Mouse (Mus musculus): ENCODE measurements around the gene Scfd2. TPM values are rescaled to one million over a fixed set of nuclear protein-coding genes. Genes with fewer than 3 reads are reported as not detected.

The Scfd2 gene
- polyA plus RNA-seq, 1 experiment from 2014 or later, result 19.2 TPM

DNA sequence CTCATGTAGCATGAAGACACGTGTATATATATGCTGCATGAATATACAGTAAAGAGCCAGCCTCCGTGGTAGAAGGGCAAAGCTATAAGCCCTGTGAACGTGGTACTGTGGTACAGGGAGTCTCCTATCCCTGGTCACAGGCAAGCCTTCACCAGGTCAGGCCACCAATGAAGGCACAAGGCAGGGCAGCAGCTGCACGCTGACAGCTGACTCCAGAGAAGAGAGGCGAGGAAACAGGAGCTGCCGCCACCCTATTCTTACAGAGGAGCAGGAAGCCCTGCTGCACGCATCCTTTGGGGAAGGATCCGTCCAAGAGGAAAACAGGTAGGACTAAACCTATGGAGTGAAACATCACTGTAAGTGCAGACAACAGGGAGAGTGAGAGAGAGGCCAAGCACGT is 76.5 kb downstream of the Scfd2 start:
- Histone ChIP-seq H3K27ac (no peak overlapping the region), H3K4me2 (no peak overlapping the region), H3K9ac (no peak overlapping the region), H3K36me3 (no peaks in the 10 kb centered on the region), H3K4me1 (no peaks in the 10 kb centered on the region), H3K27me3 (replicated peaks) (no peaks in the 10 kb centered on the region), H3K9me3 (replicated peaks) (no peaks in the 10 kb centered on the region), H3K4me3 (no peak overlapping the region)
- 72% methylated on average over 9 of the region's 9 CpGs for WGBS (ENCODE audit: insufficient replicate concordance)
- ATAC-seq, result no peak

DNA sequence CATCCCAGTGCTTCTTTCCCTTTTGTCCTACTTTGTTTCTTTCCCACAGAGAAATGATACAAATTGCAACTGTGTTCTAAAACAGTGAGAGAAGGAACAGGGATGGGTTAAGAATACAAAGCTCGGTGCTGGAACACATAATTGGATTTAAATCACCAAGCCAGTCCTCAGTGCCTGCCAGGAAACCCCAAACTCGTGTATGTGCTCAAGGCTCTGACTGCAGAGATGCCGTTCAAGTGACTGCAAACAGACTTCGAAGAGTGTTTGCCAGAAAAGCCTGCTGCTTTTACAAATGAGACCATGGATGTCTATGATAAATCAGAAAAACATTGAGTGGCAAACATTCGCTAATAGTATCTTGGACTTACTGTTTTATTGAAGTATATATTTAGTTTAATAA is 80.6 kb downstream of the Scfd2 start:
- Histone ChIP-seq H3K9ac (no peak overlapping the region), H3K4me2 (no peak overlapping the region), H3K9me3 (replicated peaks) (no peaks in the 10 kb centered on the region), H3K27ac (no peak overlapping the region), H3K4me1 (no peaks in the 10 kb centered on the region), H3K4me3 (no peak overlapping the region), H3K27me3 (replicated peaks) (no peaks in the 10 kb centered on the region), H3K36me3 (no peaks in the 10 kb centered on the region)
- WGBS (ENCODE audit: insufficient replicate concordance), result 66% methylated on average over 5 of the region's 5 CpGs
- ATAC-seq, result no peak

- WGBS (ENCODE audit: insufficient replicate concordance), result 75% methylated on average over 10 of the region's 10 CpGs
Observed at GRCm38 (mm10) chr5:74447517-74448334, 83.8 kb downstream of the Scfd2 start.

GRCm38 (mm10) chr5:74445861-74446260 is 85.7 kb downstream of the Scfd2 start:
- 72% methylated on average over 3 of the region's 3 CpGs for WGBS (ENCODE audit: insufficient replicate concordance)
- Histone ChIP-seq H3K9me3 (replicated peaks) (no peaks in the 10 kb centered on the region), H3K27ac (no peak overlapping the region), H3K36me3 (no peaks in the 10 kb centered on the region), H3K4me2 (no peak overlapping the region), H3K4me3 (no peak overlapping the region), H3K9ac (no peak overlapping the region), H3K4me1 (no peaks in the 10 kb centered on the region), H3K27me3 (replicated peaks) (no peaks in the 10 kb centered on the region)
- no peak for ATAC-seq

More at GRCm38 (mm10) chr5:74447517-74448334, 83.8 kb downstream of the Scfd2 start:
- Histone ChIP-seq H3K9me3 (replicated peaks) (no peaks in the 10 kb centered on the region), H3K4me1 (no peaks in the 10 kb centered on the region), H3K4me3 (no peak overlapping the region), H3K27me3 (replicated peaks) (no peaks in the 10 kb centered on the region), H3K9ac (no peak overlapping the region), H3K27ac (no peak overlapping the region), H3K4me2 (no peak overlapping the region), H3K36me3 (no peaks in the 10 kb centered on the region)
- ATAC-seq, result no peak

GRCm38 (mm10) chr5:74438353-74438752 is 93.2 kb downstream of the Scfd2 start:
- no peaks in the 10 kb centered on the region for H3K4me1 ChIP-seq
- H3K4me2 ChIP-seq, result no peak overlapping the region
- H3K4me3 ChIP-seq, result no peak overlapping the region
- no peaks in the 10 kb centered on the region for H3K36me3 ChIP-seq
- no peaks in the 10 kb centered on the region for H3K27me3 ChIP-seq (replicated peaks)
- H3K9me3 ChIP-seq (replicated peaks), result no peaks in the 10 kb centered on the region
- no peak overlapping the region for H3K9ac ChIP-seq
- no peak for ATAC-seq
- WGBS (ENCODE audit: insufficient replicate concordance), result 74% methylated on average over 8 of the region's 8 CpGs
- H3K27ac ChIP-seq, result no peak overlapping the region

- H3K27me3 ChIP-seq (replicated peaks), result no peaks in the 10 kb centered on the region
- H3K36me3 ChIP-seq, result no peaks in the 10 kb centered on the region
- H3K4me2 ChIP-seq, result no peak overlapping the region
- H3K4me1 ChIP-seq, result no peaks in the 10 kb centered on the region
- 48% methylated on average over 9 of the region's 9 CpGs for WGBS (ENCODE audit: insufficient replicate concordance)
- no peak overlapping the region for H3K9ac ChIP-seq
- no peak for ATAC-seq
- no peak overlapping the region for H3K4me3 ChIP-seq
- H3K9me3 ChIP-seq (replicated peaks), result no peaks in the 10 kb centered on the region
- H3K27ac ChIP-seq, result no peak overlapping the region
Observed at GRCm38 (mm10) chr5:74433580-74434147, 97.9 kb downstream of the Scfd2 start.

DNA sequence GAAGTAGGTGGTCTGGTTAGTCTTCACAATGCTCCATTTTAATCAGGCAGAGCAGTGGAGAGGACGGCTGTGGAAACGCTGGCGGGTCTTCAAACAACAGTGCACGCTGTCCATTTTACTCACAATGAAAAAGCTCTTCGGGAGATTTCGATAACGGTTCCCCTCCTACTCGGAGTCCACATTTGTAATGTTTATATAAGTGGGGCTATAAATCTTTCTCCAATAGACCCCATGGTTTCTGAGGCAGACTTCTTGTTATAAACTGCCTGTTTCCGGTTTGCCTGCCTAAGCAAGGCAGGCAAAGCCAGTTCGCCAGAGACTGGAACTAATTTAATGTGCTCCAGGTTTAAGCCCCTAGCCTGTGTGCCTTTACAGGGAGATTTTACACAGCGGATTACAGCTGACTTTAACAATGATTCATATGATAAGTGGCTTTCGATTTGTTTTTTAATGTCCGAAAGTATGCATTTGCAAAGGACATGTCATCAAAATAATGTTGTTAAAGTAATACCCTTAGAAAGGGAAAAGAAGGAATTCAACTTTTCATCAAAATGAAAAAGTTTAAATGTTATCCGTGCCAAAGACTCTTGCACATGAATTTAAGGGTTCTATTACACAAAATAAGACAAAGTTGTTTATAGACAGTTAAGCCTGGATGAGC is 98.5 kb downstream of the Scfd2 start:
- Histone ChIP-seq H3K27me3 (replicated peaks) (no peaks in the 10 kb centered on the region), H3K27ac (no peak overlapping the region), H3K4me3 (no peak overlapping the region), H3K4me2 (no peak overlapping the region), H3K36me3 (no peaks in the 10 kb centered on the region), H3K4me1 (no peaks in the 10 kb centered on the region), H3K9me3 (replicated peaks) (no peaks in the 10 kb centered on the region), H3K9ac (no peak overlapping the region)
- 64% methylated on average over 14 of the region's 14 CpGs for WGBS (ENCODE audit: insufficient replicate concordance)
- no peak for ATAC-seq

GRCm38 (mm10) chr5:74420615-74421132 is 110.9 kb downstream of the Scfd2 start:
- Histone ChIP-seq H3K36me3 (no peaks in the 10 kb centered on the region), H3K27ac (no peak overlapping the region), H3K9ac (no peak overlapping the region), H3K9me3 (replicated peaks) (no peaks in the 10 kb centered on the region), H3K4me3 (no peak overlapping the region), H3K27me3 (replicated peaks) (no peaks in the 10 kb centered on the region), H3K4me2 (no peak overlapping the region), H3K4me1 (no peaks in the 10 kb centered on the region)
- WGBS (ENCODE audit: insufficient replicate concordance), result 57% methylated on average over 5 of the region's 5 CpGs
- no peak for ATAC-seq

GRCm38 (mm10) chr5:74412557-74412956 is 119.0 kb downstream of the Scfd2 start:
- Histone ChIP-seq H3K27me3 (replicated peaks) (no peaks in the 10 kb centered on the region), H3K27ac (no peak overlapping the region), H3K4me3 (no peak overlapping the region), H3K4me1 (no peaks in the 10 kb centered on the region), H3K4me2 (no peak overlapping the region), H3K9ac (no peak overlapping the region), H3K36me3 (no peaks in the 10 kb centered on the region), H3K9me3 (replicated peaks) (no peaks in the 10 kb centered on the region)
- WGBS (ENCODE audit: insufficient replicate concordance), result 85% methylated on average over 3 of the region's 3 CpGs
- ATAC-seq, result no peak

DNA sequence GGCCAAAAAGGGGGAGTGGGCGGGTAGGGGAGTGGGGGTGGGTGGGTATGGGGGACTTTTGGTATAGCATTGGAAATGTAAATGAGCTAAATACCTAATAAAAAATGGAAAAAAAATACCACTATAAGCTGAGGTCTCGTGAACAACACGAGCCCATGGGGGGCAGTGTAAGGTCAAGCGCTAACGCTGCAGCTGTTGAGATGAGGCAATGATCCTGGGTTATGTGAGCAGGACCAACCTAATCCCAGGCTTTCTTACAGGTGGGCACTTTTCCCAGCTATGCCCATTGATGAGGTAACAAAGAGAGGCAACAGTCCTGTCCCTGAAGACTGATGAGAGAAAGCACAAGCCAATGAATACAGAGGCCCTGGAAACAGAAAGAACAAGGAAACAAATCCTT is 126.7 kb downstream of the Scfd2 start:
- Histone ChIP-seq H3K4me1 (peaks cover 27% of the 10 kb centered on the region), H3K27ac (no peak overlapping the region), H3K27me3 (replicated peaks) (no peaks in the 10 kb centered on the region), H3K9me3 (replicated peaks) (no peaks in the 10 kb centered on the region), H3K4me3 (no peak overlapping the region), H3K36me3 (no peaks in the 10 kb centered on the region), H3K9ac (no peak overlapping the region), H3K4me2 (no peak overlapping the region)
- ATAC-seq, result no peak
- 82% methylated on average over 4 of the region's 5 CpGs for WGBS (ENCODE audit: insufficient replicate concordance)

- H3K9ac ChIP-seq, result no peak overlapping the region
- H3K4me2 ChIP-seq, result 0 out of 2 replicates have a peak overlapping the region, but pooled peaks have one; percentile 1
- H3K9me3 ChIP-seq (replicated peaks), result no peaks in the 10 kb centered on the region
- ATAC-seq, result peak; percentile 37; the same call in 1 of the 2 replicates
- H3K36me3 ChIP-seq, result no peaks in the 10 kb centered on the region
- no peak overlapping the region; the same call in 1 of the 2 replicates for H3K27ac ChIP-seq
- H3K27me3 ChIP-seq (replicated peaks), result no peaks in the 10 kb centered on the region
- H3K4me1 ChIP-seq, result peaks cover 27% of the 10 kb centered on the region
- WGBS (ENCODE audit: insufficient replicate concordance), result 18% methylated on average over 5 of the region's 5 CpGs
- H3K4me3 ChIP-seq, result no peak overlapping the region
Observed at GRCm38 (mm10) chr5:74404083-74404482, 127.5 kb downstream of the Scfd2 start.

DNA sequence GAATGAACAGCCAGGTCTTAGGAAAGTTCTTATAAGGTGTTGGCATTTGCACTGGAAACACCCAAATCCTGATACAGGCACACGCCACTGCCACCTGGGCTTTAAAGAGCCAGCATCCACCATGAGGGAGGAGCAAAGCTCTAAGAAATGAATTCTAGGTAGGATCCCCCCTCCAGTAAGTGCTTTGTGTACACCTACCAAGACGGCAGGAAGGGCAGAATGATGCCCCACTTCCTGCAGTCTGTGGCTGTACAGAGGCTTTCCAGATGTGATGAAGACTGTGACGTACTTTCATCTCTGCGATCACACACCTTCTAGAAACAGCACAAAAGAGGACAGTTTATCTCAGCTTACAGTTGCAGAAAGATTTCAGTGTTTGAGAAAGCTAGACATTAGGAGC is 128.9 kb downstream of the Scfd2 start:
- Histone ChIP-seq H3K9me3 (replicated peaks) (no peaks in the 10 kb centered on the region), H3K27ac (no peak overlapping the region), H3K27me3 (replicated peaks) (no peaks in the 10 kb centered on the region), H3K4me3 (no peak overlapping the region), H3K36me3 (no peaks in the 10 kb centered on the region), H3K4me1 (peaks cover 27% of the 10 kb centered on the region), H3K4me2 (no peak overlapping the region), H3K9ac (no peak overlapping the region)
- 56% methylated on average over 4 of the region's 4 CpGs for WGBS (ENCODE audit: insufficient replicate concordance)
- no peak for ATAC-seq
